Mouse (Mus musculus) E14TG2a.4 (cell line): Measurements from ENCODE around the gene Rrp1b.

Experiments used
- CTCF ChIP-seq: conservative IDR thresholded peaks from 2 replicates; pipeline ENCODE4 v1.5.1; 2014; ENCODE audit warnings: low read length
- NANOG ChIP-seq: IDR thresholded peaks from 2 replicates; pipeline ENCODE4 v1.6.1; 2014; ENCODE audit warnings: borderline replicate concordance, low read length, mixed read lengths
- POU5F1 ChIP-seq: IDR thresholded peaks from 2 replicates; pipeline ENCODE4 v1.6.1; 2014; ENCODE audit warnings: low read length, borderline replicate concordance

DNA sequence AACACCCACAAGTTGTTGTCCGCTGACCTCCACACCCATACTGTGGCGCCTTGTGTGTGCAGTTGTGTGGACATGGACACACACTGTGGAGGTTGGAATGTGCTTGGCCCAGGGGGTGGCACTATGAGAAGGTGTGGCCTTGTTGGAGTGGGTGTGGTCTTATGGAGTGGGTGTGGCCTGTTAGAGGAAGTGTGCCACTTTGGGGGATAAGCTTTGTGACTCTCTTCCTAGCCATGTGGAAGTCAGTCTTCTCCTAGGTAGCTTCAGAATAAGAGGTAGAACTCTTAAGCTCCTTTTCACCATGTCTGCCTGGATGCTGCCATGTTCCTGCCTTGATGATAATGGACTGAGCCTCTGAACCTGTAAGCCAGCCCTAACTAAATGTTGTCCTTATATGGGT is 51.2 kb downstream of the Rrp1b start:
- TF ChIP-seq CTCF (no peak), NANOG (no peak), POU5F1 (no peak)
